Mouse (Mus musculus): ENCODE results near the gene Gm10134. TPM values are rescaled to one million over a fixed set of nuclear protein-coding genes. Genes with fewer than 3 reads are reported as not detected.

The Gm10134 gene
- polyA plus RNA-seq, 1 experiment from 2014 or later, result 0.52 TPM

DNA sequence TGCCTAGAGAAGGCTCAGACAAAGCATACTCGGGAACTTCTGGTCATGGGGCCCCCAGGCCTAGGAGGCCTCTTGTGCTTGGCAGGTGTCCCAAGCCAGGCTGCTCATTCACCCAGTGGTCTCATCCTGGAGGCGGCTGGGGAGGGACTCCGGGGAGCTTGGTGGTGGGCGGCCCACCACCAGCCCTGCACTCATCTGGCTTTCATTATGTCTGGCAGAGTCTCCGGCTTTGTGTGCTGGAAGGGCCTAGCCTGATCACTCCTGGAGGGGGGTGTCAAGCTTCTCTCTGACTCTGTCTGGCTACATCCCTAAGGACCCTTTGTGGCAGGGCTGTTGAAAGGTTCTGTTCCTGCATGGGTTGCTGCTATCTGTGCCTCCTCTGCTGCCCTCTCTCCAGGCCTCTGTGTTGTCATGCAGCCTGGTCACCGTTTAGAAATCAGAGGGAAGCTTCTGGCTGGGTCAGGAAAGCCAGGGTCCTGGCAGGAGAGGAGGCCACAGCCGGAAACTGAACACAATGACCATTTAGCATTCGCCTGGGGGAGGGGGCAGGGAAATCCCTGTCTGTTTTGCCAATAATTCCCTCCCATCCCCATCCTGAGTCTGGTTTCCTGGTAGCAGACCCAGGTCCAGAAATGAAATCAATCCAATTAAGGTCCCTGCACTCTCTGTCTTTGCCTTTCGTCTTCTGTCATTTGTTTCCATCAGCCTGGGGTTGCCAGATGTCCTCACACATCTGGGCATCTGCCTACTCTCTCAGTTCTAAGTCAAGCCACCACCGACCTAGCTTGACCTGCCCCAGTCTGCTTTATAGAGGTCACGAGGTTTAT lies 28.8 kb downstream of the Gm10134 start:
- H3K27ac ChIP-seq, result no peak overlapping the region
- H3K4me3 ChIP-seq (replicated peaks), result no peak overlapping the region
- no peak overlapping the region for H3K9ac ChIP-seq
- H3K36me3 ChIP-seq, result no peaks in the 10 kb centered on the region
- H3K27me3 ChIP-seq, result peaks cover 16% of the 10 kb centered on the region
- peak overlapping the region; percentile 70 for H3K4me2 ChIP-seq
- H3K4me1 ChIP-seq (replicated peaks), result peaks cover 42% of the 10 kb centered on the region
- WGBS (ENCODE audit: insufficient replicate concordance), result 56% methylated on average over 11 of the region's 11 CpGs
- DNase-seq, result no peak
- H3K9me3 ChIP-seq (replicated peaks), result no peaks in the 10 kb centered on the region
- ATAC-seq (ENCODE audit: low read depth), result no peak

DNA sequence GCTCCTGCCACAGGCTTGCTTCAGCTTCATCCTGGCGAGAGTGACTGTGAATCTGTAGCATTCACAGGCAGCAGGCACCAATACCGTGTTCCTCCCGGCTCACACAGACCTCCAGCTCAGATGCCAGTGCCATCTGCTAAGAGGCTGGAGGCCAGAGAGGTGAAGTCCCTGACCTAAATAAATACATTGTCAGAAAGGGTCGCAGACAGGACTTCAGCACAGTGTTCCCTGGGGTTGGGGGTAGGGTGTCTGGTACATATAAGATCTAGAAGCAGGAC lies 29.3 kb downstream of the Gm10134 start:
- H3K4me2 ChIP-seq, result 0 out of 2 replicates have a peak overlapping the region, but pooled peaks have one; percentile 2
- H3K27ac ChIP-seq, result no peak overlapping the region
- H3K9me3 ChIP-seq (replicated peaks), result no peaks in the 10 kb centered on the region
- no peak overlapping the region for H3K9ac ChIP-seq
- H3K4me3 ChIP-seq (replicated peaks), result no peak overlapping the region
- ATAC-seq (ENCODE audit: low read depth) (no peak), DNase-seq (no peak)
- H3K36me3 ChIP-seq, result no peaks in the 10 kb centered on the region
- H3K4me1 ChIP-seq (replicated peaks), result peaks cover 43% of the 10 kb centered on the region
- WGBS (ENCODE audit: insufficient replicate concordance), result 58% methylated on average over 4 of the region's 4 CpGs
- H3K27me3 ChIP-seq, result peaks cover 16% of the 10 kb centered on the region

DNA sequence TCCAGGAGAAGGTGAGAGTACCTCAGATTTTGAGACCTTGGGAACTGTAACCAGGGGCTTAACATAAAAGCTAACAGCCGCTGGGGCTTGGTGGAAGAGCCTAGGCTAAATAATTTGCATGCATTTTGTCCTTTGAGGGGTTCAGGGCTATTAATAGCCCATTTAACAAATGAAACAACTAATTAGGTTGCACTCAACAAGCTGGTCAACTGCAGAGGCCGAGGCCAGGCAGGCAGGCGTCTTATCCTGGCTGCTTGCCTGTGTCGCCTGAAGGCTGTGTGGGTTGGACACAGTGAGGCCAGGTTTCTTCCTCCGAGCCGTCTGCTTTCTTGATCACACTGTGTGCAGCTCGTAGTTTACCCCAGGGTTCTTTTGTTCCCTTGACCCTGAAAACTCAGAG lies 29.8 kb downstream of the Gm10134 start:
- peaks cover 47% of the 10 kb centered on the region for H3K4me1 ChIP-seq (replicated peaks)
- WGBS (ENCODE audit: insufficient replicate concordance), result 58% methylated on average over 7 of the region's 7 CpGs
- peak overlapping the region; percentile 18; the same call in 1 of the 2 replicates for H3K27ac ChIP-seq
- ATAC-seq (ENCODE audit: low read depth) (no peak), DNase-seq (no peak)
- H3K27me3 ChIP-seq, result peaks cover 16% of the 10 kb centered on the region
- no peak overlapping the region for H3K9ac ChIP-seq
- H3K4me3 ChIP-seq (replicated peaks), result no peak overlapping the region
- no peaks in the 10 kb centered on the region for H3K36me3 ChIP-seq
- H3K9me3 ChIP-seq (replicated peaks), result no peaks in the 10 kb centered on the region
- H3K4me2 ChIP-seq, result no peak overlapping the region

DNA sequence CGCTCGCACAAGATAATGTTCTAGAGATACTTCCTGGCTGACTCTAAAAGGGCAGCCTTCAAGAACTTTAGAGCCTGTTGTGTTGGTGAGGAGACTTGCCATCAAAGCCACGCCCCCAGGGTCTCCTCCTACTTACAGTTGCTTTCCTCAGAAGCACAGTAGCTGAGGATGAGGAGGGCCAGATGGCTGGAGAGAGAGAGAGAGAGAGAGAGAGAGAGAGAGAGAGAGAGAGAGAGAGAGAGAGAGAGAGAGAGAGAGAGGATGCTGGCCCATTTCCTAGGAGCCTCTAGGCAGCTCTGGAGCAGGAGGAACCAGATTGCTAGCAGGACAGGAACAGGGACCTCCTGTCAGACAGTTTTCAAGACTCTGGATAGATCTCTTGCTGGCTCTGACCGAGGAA lies 30.3 kb downstream of the Gm10134 start:
- Histone ChIP-seq H3K4me1 (replicated peaks) (peaks cover 50% of the 10 kb centered on the region), H3K27me3 (peaks cover 16% of the 10 kb centered on the region), H3K36me3 (no peaks in the 10 kb centered on the region), H3K9me3 (replicated peaks) (no peaks in the 10 kb centered on the region), H3K27ac (no peak overlapping the region; the same call in 1 of the 2 replicates), H3K9ac (no peak overlapping the region), H3K4me3 (replicated peaks) (no peak overlapping the region), H3K4me2 (no peak overlapping the region)
- DNase-seq (no peak), ATAC-seq (ENCODE audit: low read depth) (no peak)
- 40% methylated on average over 2 of the region's 4 CpGs for WGBS (ENCODE audit: insufficient replicate concordance)

DNA sequence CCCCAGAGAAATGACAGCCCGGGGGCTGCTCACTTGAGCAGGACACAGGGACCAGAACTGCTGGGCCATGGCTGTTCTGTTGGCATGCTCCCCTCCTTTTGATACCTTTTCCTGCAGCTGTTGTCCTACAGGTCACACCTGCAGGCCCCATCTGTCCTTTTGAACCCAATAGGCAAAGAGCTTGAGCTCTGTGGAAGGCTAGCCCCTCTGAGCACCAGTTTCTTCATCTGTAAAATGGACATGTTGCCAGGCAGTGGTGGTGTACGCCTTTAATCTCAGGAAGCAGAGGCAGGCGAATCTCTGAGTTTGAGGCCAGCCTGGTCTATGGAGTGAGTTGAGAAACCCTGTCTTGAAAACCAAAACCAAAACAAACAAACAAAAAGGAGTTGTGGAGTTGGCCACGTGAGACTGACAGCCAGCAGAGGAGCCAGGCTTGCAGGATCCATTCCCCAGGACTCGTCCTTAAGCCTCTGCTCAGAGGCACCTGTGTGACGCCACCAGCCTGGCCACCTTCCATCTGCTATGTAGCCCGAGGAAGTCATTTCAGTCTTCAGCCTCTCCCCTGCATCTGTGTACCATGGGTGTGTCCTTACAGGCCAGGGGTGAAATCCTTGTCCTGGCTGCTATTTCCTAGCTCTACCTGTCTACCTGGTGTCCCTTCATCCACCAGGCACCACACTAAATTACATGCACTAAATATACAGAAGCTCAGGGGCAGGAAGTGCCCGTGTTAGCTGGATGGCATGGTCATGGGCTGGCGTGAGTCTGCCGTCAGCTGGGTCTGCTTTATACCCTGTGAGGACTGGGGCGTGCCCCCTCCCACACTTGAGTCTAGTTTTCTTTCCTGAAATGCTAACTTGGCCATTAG lies 31.1 kb downstream of the Gm10134 start:
- H3K9me3 ChIP-seq (replicated peaks), result no peaks in the 10 kb centered on the region
- no peak overlapping the region for H3K4me3 ChIP-seq (replicated peaks)
- ATAC-seq (ENCODE audit: low read depth) (no peak), DNase-seq (no peak)
- no peak overlapping the region for H3K9ac ChIP-seq
- 59% methylated on average over 11 of the region's 11 CpGs for WGBS (ENCODE audit: insufficient replicate concordance)
- no peaks in the 10 kb centered on the region for H3K36me3 ChIP-seq
- H3K4me2 ChIP-seq, result no peak overlapping the region
- no peak overlapping the region for H3K27ac ChIP-seq
- peaks cover 50% of the 10 kb centered on the region for H3K4me1 ChIP-seq (replicated peaks)
- H3K27me3 ChIP-seq, result peaks cover 16% of the 10 kb centered on the region

DNA sequence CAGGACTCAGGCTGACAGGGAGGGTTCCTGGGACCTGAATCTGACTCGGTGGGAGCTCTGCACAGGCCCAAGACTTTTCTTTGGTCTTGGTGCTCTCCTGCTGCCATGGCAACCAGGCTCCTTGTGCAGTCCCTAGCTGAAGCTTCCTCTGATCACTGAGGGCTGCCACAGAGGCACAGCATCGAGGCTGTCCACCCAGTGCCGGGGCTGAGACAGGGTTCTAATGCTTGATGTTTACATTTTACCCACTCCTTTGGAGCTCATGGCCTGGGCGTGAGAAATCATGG lies 31.7 kb downstream of the Gm10134 start:
- Histone ChIP-seq H3K27me3 (peaks cover 16% of the 10 kb centered on the region), H3K9ac (no peak overlapping the region), H3K4me2 (no peak overlapping the region), H3K4me3 (replicated peaks) (no peak overlapping the region), H3K4me1 (replicated peaks) (peaks cover 44% of the 10 kb centered on the region), H3K9me3 (replicated peaks) (no peaks in the 10 kb centered on the region), H3K27ac (no peak overlapping the region), H3K36me3 (no peaks in the 10 kb centered on the region)
- no peak for ATAC-seq (ENCODE audit: low read depth)
- DNase-seq, result no peak
- 50% methylated on average over 4 of the region's 4 CpGs for WGBS (ENCODE audit: insufficient replicate concordance)

DNA sequence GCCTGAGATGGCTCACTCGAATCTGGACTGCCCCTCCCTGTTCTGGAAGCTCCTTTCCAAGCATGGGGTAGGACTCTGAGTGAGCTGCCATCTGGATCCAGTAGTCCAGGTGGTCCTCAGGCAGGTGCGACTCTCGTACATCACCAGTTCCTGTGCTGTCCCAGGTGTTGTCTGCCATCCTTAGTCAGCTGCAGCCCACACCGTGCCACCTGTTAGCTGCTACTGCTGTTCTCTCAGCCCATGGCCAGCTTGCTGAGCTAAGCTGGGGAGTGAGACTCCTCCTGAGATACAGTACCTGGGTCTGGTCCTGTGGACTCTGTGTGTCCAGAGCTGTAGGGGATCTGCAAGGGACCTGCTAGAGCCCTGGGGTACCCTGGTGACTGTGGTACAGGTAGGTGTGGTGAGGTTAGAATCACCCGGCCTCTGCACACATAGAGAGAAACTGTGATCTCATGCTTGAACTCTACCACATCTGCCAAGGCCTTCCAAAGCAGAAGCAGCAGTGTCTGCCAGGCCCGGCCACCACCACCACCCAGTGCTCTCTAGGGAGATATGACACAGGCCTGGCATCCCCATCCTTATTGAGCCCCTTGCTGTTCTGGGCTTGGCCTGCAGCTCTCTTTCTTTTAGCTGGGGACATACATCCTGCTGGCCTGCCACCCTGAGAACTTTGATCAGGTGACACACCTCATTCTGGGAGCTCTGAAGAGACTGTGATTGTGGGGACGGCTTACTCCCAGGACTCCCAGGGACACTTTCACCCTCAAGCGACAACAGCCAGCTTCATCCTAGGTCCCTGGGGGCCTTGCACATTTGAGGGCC lies 32.3 kb downstream of the Gm10134 start:
- ATAC-seq (ENCODE audit: low read depth) (no peak), DNase-seq (no peak)
- Histone ChIP-seq H3K9me3 (replicated peaks) (no peaks in the 10 kb centered on the region), H3K36me3 (no peaks in the 10 kb centered on the region), H3K27ac (no peak overlapping the region), H3K4me1 (replicated peaks) (peaks cover 38% of the 10 kb centered on the region), H3K4me3 (replicated peaks) (no peak overlapping the region), H3K9ac (no peak overlapping the region), H3K27me3 (peaks cover 16% of the 10 kb centered on the region), H3K4me2 (no peak overlapping the region)
- 75% methylated on average over 8 of the region's 8 CpGs for WGBS (ENCODE audit: insufficient replicate concordance)

DNA sequence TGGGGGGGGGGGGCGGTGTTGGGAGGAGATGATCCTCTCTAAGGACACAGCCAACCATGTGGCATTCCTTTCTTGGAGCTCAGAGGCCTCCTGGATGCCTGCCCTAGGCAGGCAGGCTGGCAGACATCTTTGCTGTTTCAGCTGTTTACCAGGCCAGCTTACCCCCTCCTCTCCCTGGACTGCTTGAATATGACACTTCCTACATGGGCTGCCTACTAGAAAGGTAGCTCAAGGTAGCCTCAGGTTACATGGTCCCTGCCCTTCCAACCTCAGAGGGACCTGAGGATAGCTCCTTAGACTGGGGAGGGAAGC lies 32.9 kb downstream of the Gm10134 start:
- Histone ChIP-seq H3K4me2 (no peak overlapping the region), H3K4me3 (replicated peaks) (no peak overlapping the region), H3K27ac (no peak overlapping the region), H3K9me3 (replicated peaks) (no peaks in the 10 kb centered on the region), H3K9ac (no peak overlapping the region), H3K36me3 (no peaks in the 10 kb centered on the region), H3K27me3 (peaks cover 11% of the 10 kb centered on the region), H3K4me1 (replicated peaks) (peaks cover 35% of the 10 kb centered on the region)
- 54% methylated on average over 1 of the region's 1 CpGs for WGBS (ENCODE audit: insufficient replicate concordance)
- ATAC-seq (ENCODE audit: low read depth) (no peak), DNase-seq (no peak)

DNA sequence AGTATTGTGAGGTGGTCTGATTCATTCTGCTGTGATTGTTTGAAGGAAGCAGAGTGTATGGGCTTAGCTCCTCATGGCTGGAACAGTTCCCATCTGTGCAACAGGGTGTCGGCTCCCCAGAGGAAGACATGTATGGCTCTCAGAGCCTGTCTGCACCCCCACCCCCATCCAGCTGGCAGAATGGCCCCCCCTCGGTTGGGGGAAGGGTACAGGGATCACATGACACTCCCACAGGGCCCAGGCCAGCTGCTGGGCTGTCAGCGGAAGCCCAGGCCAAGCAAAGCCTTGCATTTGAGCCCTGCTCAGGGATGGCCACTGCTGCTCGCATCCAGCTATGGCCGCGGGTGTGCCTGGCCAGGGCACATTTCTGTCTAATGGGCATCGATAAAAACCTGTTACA lies 33.3 kb downstream of the Gm10134 start:
- H3K36me3 ChIP-seq, result no peaks in the 10 kb centered on the region
- DNase-seq, result no peak
- no peaks in the 10 kb centered on the region for H3K9me3 ChIP-seq (replicated peaks)
- no peak overlapping the region for H3K4me3 ChIP-seq (replicated peaks)
- 0 out of 2 replicates have a peak overlapping the region, but pooled peaks have one; percentile 49 for H3K27ac ChIP-seq
- H3K4me1 ChIP-seq (replicated peaks), result peaks cover 31% of the 10 kb centered on the region
- H3K4me2 ChIP-seq, result no peak overlapping the region
- H3K9ac ChIP-seq, result no peak overlapping the region
- no peak for ATAC-seq (ENCODE audit: low read depth)
- WGBS (ENCODE audit: insufficient replicate concordance), result 63% methylated on average over 7 of the region's 7 CpGs
- H3K27me3 ChIP-seq, result peaks cover 7% of the 10 kb centered on the region

DNA sequence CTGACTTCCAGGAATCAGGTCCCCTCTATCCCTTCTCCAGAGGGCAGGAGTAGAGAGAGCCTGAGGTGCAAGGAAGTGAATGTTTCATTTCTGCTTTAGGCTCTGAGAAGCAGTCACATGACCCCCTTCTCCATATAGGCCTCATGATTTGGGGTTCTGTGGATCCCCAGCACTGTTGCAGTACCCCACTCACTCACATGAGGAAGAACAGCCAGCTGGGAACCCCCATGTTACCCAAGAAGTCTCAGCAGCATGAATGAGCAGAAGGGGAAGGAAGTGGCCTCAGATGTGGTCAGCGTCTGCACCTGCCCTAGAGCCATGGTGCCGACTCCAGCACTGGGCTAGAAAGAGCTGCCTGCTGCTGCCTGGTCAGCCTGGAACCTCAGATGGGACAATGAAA lies 34.1 kb downstream of the Gm10134 start:
- H3K4me2 ChIP-seq, result no peak overlapping the region
- DNase-seq, result peak; percentile 13

DNA sequence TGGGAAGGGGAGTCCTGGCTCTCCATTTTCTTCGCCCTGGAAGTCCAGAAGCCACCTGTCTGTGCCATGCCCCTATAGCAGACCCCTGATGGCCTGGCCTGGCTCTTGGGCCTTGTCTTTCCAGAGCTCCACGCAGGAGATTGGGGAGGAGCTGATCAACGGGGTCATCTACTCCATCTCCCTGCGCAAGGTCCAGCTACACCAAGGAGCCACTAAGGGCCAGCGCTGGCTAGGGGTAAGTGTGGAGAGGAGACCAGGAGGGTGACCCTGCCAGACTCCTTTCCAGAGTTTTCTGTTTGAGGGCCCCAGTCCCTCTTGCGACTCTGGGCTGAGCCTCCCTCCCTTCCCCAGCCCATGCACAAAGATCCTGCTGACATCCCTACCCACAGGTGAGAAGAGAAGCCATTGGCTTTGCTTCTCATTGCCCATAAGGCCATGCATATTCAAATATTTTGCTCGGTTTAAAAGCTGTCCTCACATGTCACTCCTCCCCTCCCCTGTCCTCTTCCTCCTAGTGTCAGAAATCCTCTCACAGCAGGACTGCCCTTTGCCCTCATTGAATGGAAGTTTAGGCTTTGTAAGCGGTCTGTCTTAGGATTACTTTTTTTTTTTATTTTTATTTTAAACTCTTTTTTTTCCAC lies 34.8 kb downstream of the Gm10134 start:
- WGBS (ENCODE audit: insufficient replicate concordance), result 62% methylated on average over 8 of the region's 8 CpGs
- Histone ChIP-seq H3K9ac (no peak overlapping the region), H3K4me1 (replicated peaks) (peaks cover 23% of the 10 kb centered on the region)

More for the DNA sequence above, 34.1 kb downstream of the Gm10134 start:
- ATAC-seq (ENCODE audit: low read depth), result peak; percentile 29; the same call in 1 of the 2 replicates
- no peak overlapping the region for H3K27ac ChIP-seq
- H3K9me3 ChIP-seq (replicated peaks), result no peaks in the 10 kb centered on the region
- no peak overlapping the region for H3K9ac ChIP-seq
- no peak overlapping the region for H3K4me3 ChIP-seq (replicated peaks)
- H3K36me3 ChIP-seq, result no peaks in the 10 kb centered on the region; the same call in 1 of the 2 replicates
- H3K27me3 ChIP-seq, result no peaks in the 10 kb centered on the region
- WGBS (ENCODE audit: insufficient replicate concordance), result 19% methylated on average over 2 of the region's 2 CpGs
- H3K4me1 ChIP-seq (replicated peaks), result peaks cover 28% of the 10 kb centered on the region

More for the DNA sequence above, 34.8 kb downstream of the Gm10134 start:
- ATAC-seq (ENCODE audit: low read depth), result no peak
- no peak overlapping the region for H3K4me3 ChIP-seq (replicated peaks)
- no peak overlapping the region for H3K4me2 ChIP-seq
- no peak for DNase-seq
- no peaks in the 10 kb centered on the region for H3K27me3 ChIP-seq
- no peaks in the 10 kb centered on the region; the same call in 1 of the 2 replicates for H3K36me3 ChIP-seq
- H3K9me3 ChIP-seq (replicated peaks), result no peaks in the 10 kb centered on the region
- no peak overlapping the region for H3K27ac ChIP-seq

Data from liver, embryonic 13.5 days (tissue).